Mouse (Mus musculus) embryo, embryonic 9.5 days (tissue): ENCODE results near the gene Dek.
A peak's percentile ranks its signal among the peaks of the same experiment; 100 is the strongest.

Source experiments
- DNase-seq: peaks from one replicate; pipeline ENCODE4 v3.0.0-alpha.2; 2017; ENCODE audit errors: extremely low spot score

Dek gene

DNA sequence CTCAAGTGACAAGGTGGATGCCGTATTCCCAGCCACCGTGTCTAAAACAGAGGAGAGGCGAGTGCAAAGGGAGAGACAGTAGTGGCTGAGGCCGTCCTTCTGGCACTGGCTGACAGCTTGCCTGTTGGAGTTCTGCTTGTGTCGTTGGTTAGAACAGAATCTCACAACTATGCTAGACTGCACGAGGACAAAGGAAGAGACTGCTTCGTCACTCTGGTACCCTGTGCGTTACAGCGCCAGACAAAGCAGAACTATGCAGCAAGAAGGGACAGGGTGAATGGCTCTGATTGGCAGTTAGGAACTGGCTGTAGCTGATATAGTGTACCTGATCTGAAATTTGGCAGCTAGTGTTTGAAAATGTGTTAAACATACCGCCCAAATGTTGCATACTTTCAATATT is 52.0 kb downstream of the Dek start:
- DNase-seq, result no peak

- DNase-seq, result no peak
Observed at GRCm38 (mm10) chr13:47050009-47050408, 56.0 kb downstream of the Dek start.

- DNase-seq, result no peak
Observed at GRCm38 (mm10) chr13:47047996-47048395, 58.0 kb downstream of the Dek start.

DNA sequence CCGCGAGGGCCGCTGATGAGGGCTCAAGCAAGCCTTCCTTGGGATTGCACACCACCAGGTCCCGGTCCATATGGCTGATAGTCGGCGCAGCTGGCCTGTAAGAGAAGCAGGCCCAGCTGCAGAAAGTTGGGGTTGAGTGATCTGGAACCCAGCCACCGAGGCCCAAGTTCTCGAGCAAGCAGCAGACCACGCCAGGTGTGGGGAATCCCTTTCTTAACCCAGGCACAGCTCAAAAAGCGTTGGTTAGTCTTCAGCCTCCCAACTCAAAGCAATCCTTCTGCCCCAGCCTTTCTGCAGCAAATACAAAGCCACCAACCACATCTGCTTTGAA is 61.4 kb downstream of the Dek start, which contains the start of gene Tpmt:
Gene Tpmt (minus strand): TSS at position 121 of the 331 bp plus-strand sequence.
- DNase-seq, result peak; percentile 20

DNA sequence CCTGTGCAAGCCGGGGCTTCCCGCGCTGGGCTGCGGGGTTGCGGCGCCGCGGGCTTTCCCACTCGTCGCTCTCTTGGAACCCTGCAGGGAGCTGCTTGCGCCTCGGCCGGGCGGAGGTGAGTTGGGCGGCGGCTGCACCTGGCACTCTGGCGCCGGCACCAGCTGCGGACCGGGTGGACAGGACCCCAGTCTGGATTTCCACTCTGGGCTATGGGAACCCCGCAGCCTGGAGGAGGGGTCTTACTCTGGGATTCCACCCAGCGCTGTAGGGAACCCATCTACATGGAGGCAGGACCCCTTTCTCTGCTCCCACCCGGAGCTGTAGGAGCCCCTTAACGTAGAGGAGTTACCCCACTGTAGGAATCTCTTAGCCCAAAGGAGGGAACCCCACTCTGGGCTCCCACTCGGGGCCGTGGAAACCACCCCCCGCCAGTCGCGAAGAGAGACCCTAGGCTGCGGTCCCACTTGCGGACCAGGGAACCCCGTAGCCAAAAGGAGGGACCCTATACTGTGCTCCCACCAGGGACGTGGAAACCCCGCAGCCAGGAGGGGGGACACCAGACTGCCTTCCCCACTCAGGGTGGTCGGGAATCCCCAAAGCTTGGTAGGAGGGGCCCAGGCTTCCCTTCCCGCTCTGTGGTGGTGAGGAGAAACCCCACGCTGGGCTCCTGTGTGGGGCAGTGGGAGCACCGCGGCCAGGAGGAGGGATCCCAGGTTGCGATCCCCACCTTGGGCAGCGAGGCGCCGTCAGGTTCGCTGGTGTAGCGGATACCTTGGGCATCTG is 62.0 kb downstream of the Dek start:
- DNase-seq, result peak; percentile 34

- DNase-seq, result peak; percentile 100
Observed at GRCm38 (mm10) chr13:47043030-47043680, 62.8 kb downstream of the Dek start, which contains the start of gene Kdm1b. Gene Kdm1b, plus strand, starts transcription at chr13:47043499.

- DNase-seq, result no peak
Observed at GRCm38 (mm10) chr13:47042024-47042633, 63.9 kb downstream of the Dek start.

- DNase-seq, result no peak
Observed at GRCm38 (mm10) chr13:47040061-47040460, 65.9 kb downstream of the Dek start.

DNA sequence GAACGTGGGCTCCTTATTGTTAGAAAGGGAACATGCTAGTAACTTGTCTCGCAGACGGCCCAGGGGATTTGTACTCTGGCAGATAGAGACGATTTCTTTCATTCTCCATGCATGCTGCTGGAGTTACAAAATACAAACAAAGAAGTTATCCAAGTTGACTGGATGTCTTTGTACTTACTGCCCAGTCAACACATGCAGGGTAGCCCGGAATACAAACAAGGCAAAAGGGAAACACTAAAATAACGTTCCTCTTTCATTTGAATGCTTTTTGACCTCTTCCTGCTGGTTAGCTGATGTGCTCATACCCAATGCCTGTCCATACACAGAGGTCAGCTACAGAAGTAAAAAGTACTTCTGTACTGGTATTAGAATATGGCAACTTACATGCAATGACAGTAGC is 68.1 kb downstream of the Dek start:
- DNase-seq, result no peak
